Mouse (Mus musculus) C2C12 (cell line): Measurements from ENCODE around the gene Lcmt1.

ENCODE experiments used
- CEBPB ChIP-seq: IDR thresholded peaks from one replicate; pipeline ENCODE4 v1.6.1; 2011; ENCODE audit warnings: low read depth, mild to moderate bottlenecking, control low read depth, moderate library complexity
- CTCF ChIP-seq: IDR thresholded peaks from one replicate; pipeline ENCODE4 v1.5.1; 2011; ENCODE audit not compliant: control insufficient read depth, insufficient read depth, insufficient read length
- MAX ChIP-seq: IDR thresholded peaks from one replicate; pipeline ENCODE4 v1.6.1; 2011; ENCODE audit warnings: mild to moderate bottlenecking, control low read depth
- MYOG ChIP-seq: IDR thresholded peaks from one replicate; pipeline ENCODE4 v1.6.1; 2011; ENCODE audit not compliant: control insufficient read depth, insufficient read length; ENCODE audit errors: extremely low read depth
- USF1 ChIP-seq: IDR thresholded peaks from one replicate; pipeline ENCODE4 v1.6.1; 2011; ENCODE audit warnings: low read depth, mild to moderate bottlenecking, control low read depth, moderate library complexity

DNA sequence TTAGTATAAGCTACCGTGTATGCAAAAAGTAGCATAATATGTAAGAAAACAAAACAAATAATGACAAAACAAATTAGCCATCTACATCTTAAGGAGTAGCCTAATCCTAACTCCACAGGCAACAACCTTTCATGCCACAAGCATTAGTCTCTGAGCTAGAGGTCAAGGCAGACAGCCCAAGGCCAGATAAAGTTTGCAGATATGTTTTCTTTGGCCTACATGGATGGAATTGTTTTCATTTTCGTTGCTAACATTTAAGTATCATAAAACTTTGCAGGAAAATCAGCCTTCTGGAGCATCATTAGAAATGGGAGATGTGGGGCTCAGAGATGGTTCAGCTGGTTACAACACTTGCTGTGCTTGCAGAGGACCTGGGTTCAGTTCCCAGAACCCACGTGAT is 6.8 kb upstream of the Lcmt1 start:
- no peak for TF ChIP-seq CTCF
- TF ChIP-seq CEBPB = no peak
- no peak for TF ChIP-seq MAX
- no peak for TF ChIP-seq MYOG
- no peak for TF ChIP-seq USF1
